Mouse (Mus musculus) gastrocnemius, adult 8-10 months (tissue): Measurements from ENCODE around the gene Acta1. TPM values are rescaled to one million over a fixed set of nuclear protein-coding genes. Genes with fewer than 3 reads are reported as not detected.

Experiments
- DNase-seq, 2 experiments: peaks; one replicate each; pipeline ENCODE4 v3.0.0; 2022; ENCODE audit warnings: low spot score in 2 of 2
- total RNA-seq, 4 experiments: library from RNA; stranded (reverse); gene quantifications; 2 replicates each; pipeline ENCODE4 v1.2.4; 2022

The Acta1 gene
- total RNA-seq, 4 experiments from 2014 or later, result 41,837 to 48,547 (median 43,671) TPM

- DNase-seq, result peak in 1 of 2 experiments; percentile 52
Observed at GRCm38 (mm10) chr8:123884721-123885565, 9.6 kb downstream of the Acta1 start.

GRCm38 (mm10) chr8:123883094-123883493 is 11.5 kb downstream of the Acta1 start:
- DNase-seq, result peak; percentile 81 to 90

DNA sequence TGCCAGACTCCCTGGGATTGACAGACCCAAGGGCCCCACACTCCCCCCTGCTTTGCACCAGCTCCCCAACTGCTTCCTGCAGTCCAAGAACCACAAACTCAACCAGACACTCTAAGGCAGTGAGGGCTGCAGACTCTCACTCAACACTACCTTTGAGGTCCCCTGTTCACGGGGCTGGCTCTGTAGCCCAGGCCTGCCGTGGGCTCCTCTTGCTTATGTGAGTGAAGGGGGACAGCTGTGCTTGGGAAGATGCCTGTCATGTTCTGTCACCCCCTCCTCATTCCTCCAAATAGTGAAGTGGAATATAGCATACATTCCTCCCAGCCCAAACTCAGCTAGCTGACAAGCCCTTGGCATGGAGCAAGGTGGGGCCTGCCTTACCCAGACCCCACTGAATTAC is 12.1 kb downstream of the Acta1 start:
- no peak for DNase-seq

DNA sequence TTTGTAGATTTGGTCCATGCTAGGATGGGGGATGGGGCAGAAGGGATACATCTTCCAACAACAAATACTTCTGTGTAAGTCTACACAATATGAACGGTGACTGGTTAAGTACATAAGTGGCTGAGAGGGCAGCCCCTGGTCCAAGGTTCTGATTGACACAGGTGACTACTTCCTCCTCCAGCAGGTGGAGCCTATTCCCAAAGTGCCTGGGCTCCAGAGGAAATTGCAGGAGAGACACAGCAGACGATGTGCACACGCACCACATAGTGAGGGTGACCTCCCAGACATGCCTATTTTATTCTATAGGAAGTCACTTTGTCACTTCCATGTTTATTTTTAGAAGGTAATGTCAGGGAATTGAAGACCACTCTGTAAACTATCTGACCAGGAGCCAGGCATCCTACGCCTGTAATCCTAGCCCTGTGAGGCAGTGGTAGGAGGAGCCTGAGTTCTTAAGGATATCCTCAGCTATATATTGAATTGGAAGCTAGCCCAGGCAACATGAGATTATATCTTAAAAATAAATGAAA is 13.7 kb downstream of the Acta1 start:
- no peak for DNase-seq

- DNase-seq, result no peak
Observed at GRCm38 (mm10) chr8:123880271-123880670, 14.3 kb downstream of the Acta1 start.

DNA sequence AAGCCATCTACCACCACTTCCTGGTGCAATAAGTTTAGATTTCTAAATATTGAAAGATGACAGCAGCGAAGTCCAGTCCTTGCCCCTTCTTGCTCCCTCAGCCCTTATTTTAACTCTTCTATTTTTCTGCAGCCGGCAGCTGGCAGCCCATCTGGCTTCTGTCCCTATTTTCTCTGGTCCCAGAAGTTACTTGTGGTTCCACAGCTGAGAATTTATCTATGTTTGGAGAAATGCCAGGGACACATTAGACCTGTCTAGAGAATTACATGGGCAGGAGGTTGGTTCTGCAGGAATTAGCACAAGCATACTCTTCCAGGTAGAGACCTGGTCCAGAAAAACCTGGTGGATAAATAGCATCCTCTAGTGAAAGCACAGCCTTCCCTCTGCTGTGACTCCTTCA is 16.7 kb downstream of the Acta1 start:
- no peak for DNase-seq

DNA sequence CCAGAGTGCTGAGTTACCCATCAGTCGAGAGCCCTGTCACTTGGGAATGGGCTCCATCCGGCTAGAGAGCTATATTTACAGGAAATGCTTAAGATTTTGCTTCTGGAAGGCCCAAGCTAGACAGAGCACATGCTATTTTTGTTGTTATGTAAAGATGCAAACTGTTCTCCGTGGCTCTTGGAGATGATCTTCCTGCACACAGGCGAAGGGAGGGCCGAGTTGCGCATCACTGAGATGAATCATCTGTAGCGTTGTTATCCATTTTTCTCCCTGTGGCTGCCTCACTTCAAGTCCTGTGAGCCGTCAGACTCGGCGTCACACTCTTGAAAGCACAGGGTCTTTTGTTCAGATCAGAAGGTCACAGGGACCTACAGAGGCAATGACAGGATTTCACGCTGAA is 20.2 kb downstream of the Acta1 start:
- DNase-seq, result no peak

- no peak for DNase-seq
Observed at GRCm38 (mm10) chr8:123873364-123873763, 21.2 kb downstream of the Acta1 start.

DNA sequence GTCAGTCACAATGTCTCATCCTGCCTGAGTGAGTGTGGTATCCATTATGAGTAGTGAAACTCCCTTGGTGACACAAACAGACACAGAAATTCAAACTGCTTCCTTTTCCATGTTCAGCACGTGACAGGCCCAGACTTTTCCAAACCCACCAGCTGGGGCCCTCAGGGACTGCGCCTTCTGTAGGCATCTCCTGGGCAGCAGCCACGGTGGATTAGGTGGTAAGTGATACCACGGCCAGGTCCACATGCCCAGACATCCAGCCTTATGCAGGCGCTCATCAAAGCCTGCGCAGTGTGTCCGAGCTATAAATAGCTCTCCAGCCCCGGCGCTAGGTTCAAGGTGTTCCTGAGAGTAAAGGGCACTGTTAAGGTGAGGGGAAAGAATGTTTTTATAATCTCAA is 22.5 kb downstream of the Acta1 start:
- DNase-seq, result peak; percentile 75 to 86

- no peak for DNase-seq
Observed at GRCm38 (mm10) chr8:123866971-123867370, 27.6 kb downstream of the Acta1 start.

GRCm38 (mm10) chr8:123865786-123866185 is 28.8 kb downstream of the Acta1 start:
- no peak for DNase-seq

DNA sequence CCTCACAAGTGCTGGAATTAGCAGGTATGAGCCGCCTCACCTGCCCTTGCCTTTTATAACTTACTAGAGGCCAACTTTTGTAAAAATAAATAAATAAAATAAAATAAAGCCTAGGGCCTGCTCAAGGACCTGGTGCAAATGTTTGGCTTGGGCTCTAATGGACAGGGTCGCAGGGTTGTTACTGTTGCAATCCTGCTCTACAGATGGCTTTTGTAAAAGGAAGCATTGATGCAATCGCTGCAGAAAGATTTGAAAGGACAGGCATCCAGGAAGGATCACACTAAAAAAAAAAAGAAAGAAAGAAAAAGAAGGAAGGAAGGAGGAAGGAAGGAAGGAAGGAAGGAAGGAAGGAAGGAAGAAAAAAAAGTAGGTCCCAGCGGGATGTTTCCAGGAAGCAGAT is 34.2 kb downstream of the Acta1 start:
- DNase-seq, result no peak

- DNase-seq, result peak in 1 of 2 experiments; percentile 34
Observed at GRCm38 (mm10) chr8:123859648-123860259, 34.8 kb downstream of the Acta1 start, which contains the start of gene Ccsap. Gene Ccsap, minus strand, starts transcription at chr8:123860209.

GRCm38 (mm10) chr8:123858941-123859647 is 35.5 kb downstream of the Acta1 start:
- DNase-seq, result peak; percentile 83 to 86

DNA sequence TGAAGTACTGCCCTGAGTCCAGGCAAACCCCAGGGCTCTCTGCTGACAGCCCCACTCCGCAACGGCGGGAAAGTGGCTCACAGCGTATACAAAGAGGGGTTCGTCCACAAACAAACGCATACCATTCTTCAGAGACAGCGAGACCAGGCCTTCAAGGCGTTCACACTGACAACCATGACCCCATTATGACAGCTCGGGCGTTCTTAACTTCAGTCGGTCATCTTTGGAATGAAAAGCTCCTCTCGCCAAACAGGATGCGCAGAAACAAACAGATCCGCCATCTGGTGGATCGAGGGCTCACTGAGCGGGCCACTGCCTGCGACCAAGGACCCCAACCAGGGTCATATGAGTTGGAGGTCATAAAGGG is 36.0 kb downstream of the Acta1 start:
- DNase-seq, result no peak

- no peak for DNase-seq
Observed at GRCm38 (mm10) chr8:123857361-123857760, 37.2 kb downstream of the Acta1 start.

- no peak for DNase-seq
Observed at GRCm38 (mm10) chr8:123854733-123855475, 39.6 kb downstream of the Acta1 start.

GRCm38 (mm10) chr8:123854252-123854651 is 40.3 kb downstream of the Acta1 start:
- DNase-seq, result no peak

DNA sequence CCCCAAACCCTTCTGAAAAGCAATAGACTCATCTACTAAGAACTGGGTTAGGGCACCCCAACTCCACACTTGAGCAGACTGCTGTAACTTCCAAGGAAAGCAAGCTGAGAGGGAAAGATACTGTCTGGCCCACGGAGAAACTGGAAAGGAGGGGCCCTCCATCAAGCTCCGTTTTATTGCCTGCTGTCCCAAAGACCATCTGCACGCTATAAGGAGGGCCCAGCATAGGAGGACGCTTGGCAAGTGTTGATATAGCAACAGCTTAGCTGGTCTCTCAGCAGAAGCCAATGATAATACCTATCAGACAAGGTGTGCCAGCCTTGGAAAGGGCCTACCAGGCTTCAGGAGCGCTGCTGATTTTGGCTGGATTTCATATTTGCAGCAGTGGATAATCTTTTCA is 43.0 kb downstream of the Acta1 start:
- no peak for DNase-seq

DNA sequence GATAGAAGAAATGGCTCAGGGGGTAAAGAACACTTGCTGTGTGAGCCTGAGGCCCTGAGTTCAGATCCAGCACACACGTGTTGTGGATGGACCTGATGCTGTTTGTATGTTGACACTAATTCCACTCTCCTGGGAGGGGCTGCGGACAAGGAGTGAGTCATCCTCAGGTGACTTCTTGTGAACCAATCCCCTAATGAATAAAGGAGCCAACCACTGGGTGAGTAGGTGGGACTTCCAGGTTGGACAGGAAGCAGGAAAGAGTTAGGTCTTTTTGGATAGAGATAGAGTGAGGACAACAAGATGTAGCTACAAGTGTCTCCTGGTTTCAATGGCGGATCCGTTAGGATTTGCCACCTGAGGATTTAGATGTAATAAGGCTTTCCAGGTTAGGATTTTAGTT is 45.2 kb downstream of the Acta1 start:
- DNase-seq, result no peak

DNA sequence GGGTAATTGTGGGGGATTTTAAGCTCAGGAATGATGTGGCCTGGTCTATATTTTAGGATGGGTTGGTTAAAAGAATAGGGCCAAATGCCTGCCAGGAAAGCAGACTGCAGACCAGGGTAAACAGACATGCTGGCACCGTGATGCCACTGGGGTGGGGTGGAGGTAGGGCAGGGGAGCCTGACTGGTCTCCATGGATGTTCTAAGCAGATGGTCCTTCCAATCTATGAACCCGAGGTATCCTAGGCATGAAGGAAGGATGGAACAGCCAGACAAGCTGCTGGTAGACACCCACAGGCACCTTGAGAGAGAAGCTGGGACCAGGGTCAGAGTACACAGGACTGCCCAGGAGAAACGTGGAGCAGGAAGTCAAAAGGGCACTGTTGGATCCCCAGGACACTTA is 47.0 kb downstream of the Acta1 start:
- DNase-seq, result no peak
